Mouse (Mus musculus) liver, embryonic 14.5 days (tissue): ENCODE results near the gene Clic1.

ENCODE experiments used
- CTCF ChIP-seq: IDR thresholded peaks from 2 replicates; pipeline ENCODE4 v1.5.1; 2016; ENCODE audit warnings: antibody characterized with exemption, low read depth, control low read depth
- EP300 ChIP-seq: IDR thresholded peaks from 2 replicates; pipeline ENCODE4 v1.6.1; 2016; ENCODE audit warnings: antibody characterized with exemption, low read depth

GRCm38 (mm10) chr17:35100196-35100765 lies 50.5 kb downstream of the Clic1 start:
- TF ChIP-seq CTCF (no peak), EP300 (no peak)
